Mouse (Mus musculus) bone marrow macrophage, adult 2 months (primary cell): ENCODE data around the gene Slc25a11. TPM values are rescaled to one million over a fixed set of nuclear protein-coding genes. Genes with fewer than 3 reads are reported as not detected.
A peak's percentile ranks its signal among the peaks of the same experiment; 100 is the strongest.

ENCODE experiments used
- H3K27ac ChIP-seq: 2 replicates; pipeline ENCODE4 v1.5.1; 2012; ENCODE audit warnings: low read depth, low read length; ENCODE audit not compliant: insufficient read depth
- H3K4me1 ChIP-seq: 2 replicates; pipeline ENCODE4 v1.6.1; 2012; ENCODE audit warnings: low read length; ENCODE audit not compliant: control insufficient read depth, insufficient read depth
- H3K4me3 ChIP-seq: 2 replicates; pipeline ENCODE4 v1.5.1; 2012; ENCODE audit warnings: mild to moderate bottlenecking, low read length, moderate library complexity; ENCODE audit not compliant: insufficient read depth
- CTCF ChIP-seq: IDR thresholded peaks from 2 replicates; pipeline ENCODE4 v1.5.1; 2012; ENCODE audit warnings: low read depth, mild to moderate bottlenecking, low read length, moderate library complexity
- POLR2A ChIP-seq: IDR thresholded peaks from 2 replicates; pipeline ENCODE4 v1.6.1; 2012; ENCODE audit warnings: mild to moderate bottlenecking, low read depth, low read length, borderline replicate concordance
- polyA plus RNA-seq: library from polyadenylated mRNA; stranded (reverse); fragments of >200 nt; gene quantifications from 2 replicates; pipeline ENCODE4 v1.2.4, GENCODE M21; 2012; ENCODE audit not compliant: missing spikeins, insufficient read depth, insufficient read length

Slc25a11 gene
- polyA plus RNA-seq, 1 experiment, result 110 TPM

- H3K27ac ChIP-seq, result no peak overlapping the region
- H3K4me1 ChIP-seq, result peaks cover 38% of the 10 kb centered on the region
- TF ChIP-seq CTCF (no peak), POLR2A (no peak)
- no peak overlapping the region for H3K4me3 ChIP-seq
Observed at GRCm38 (mm10) chr11:70658521-70658920, 11.2 kb upstream of the Slc25a11 start.

GRCm38 (mm10) chr11:70657991-70658390 is 10.7 kb upstream of the Slc25a11 start:
- Histone ChIP-seq H3K4me3 (no peak overlapping the region), H3K4me1 (peaks cover 37% of the 10 kb centered on the region), H3K27ac (no peak overlapping the region)
- no peak for TF ChIP-seq POLR2A

GRCm38 (mm10) chr11:70657573-70657972 is 10.3 kb upstream of the Slc25a11 start:
- no peak overlapping the region for H3K27ac ChIP-seq
- TF ChIP-seq POLR2A (no peak), CTCF (no peak)
- H3K4me1 ChIP-seq, result peaks cover 33% of the 10 kb centered on the region
- no peak overlapping the region for H3K4me3 ChIP-seq

GRCm38 (mm10) chr11:70656964-70657363 is 9.7 kb upstream of the Slc25a11 start, which contains the start of gene Eno3:
Gene Eno3 (plus strand): TSS chr11:70657202.
- peaks cover 32% of the 10 kb centered on the region for H3K4me1 ChIP-seq
- peak within 1 kb of the TSS; percentile 97 for H3K27ac ChIP-seq
- TF ChIP-seq POLR2A, result no peak
- H3K4me3 ChIP-seq, result peak within 1 kb of the TSS; percentile 84

- TF ChIP-seq CTCF (no peak), POLR2A (no peak)
- H3K27ac ChIP-seq, result peak overlapping the region; percentile 97
- H3K4me3 ChIP-seq, result peak overlapping the region; percentile 84
- H3K4me1 ChIP-seq, result peaks cover 32% of the 10 kb centered on the region
Observed at GRCm38 (mm10) chr11:70656456-70656927, 9.2 kb upstream of the Slc25a11 start.

GRCm38 (mm10) chr11:70655571-70656455 is 8.5 kb upstream of the Slc25a11 start:
- peak overlapping the region; percentile 84 for H3K4me3 ChIP-seq
- peaks cover 35% of the 10 kb centered on the region for H3K4me1 ChIP-seq
- H3K27ac ChIP-seq, result peak overlapping the region; percentile 97
- no peak for TF ChIP-seq POLR2A
- TF ChIP-seq CTCF, result no peak

GRCm38 (mm10) chr11:70654923-70655570 is 7.8 kb upstream of the Slc25a11 start:
- H3K4me3 ChIP-seq, result peak overlapping the region; percentile 84
- H3K4me1 ChIP-seq, result peaks cover 40% of the 10 kb centered on the region
- H3K27ac ChIP-seq, result peak overlapping the region; percentile 97
- TF ChIP-seq POLR2A, result no peak
- no peak for TF ChIP-seq CTCF

- peak within 1 kb of the TSS; percentile 100 for H3K4me3 ChIP-seq
- no peak; the same call in 1 of the 2 replicates for TF ChIP-seq POLR2A
- TF ChIP-seq CTCF, result no peak
- peak within 1 kb of the TSS; percentile 99 for H3K27ac ChIP-seq
- H3K4me1 ChIP-seq, result peaks cover 42% of the 10 kb centered on the region
Observed at GRCm38 (mm10) chr11:70654198-70654922, 7.1 kb upstream of the Slc25a11 start, which contains the start of gene Pfn1. Gene Pfn1 (minus strand): TSS chr11:70654644.

GRCm38 (mm10) chr11:70653345-70654197 is 6.3 kb upstream of the Slc25a11 start:
- Histone ChIP-seq H3K27ac (peak overlapping the region; percentile 99), H3K4me1 (peaks cover 40% of the 10 kb centered on the region), H3K4me3 (peak overlapping the region; percentile 100)
- peak; percentile 51; the same call in 1 of the 2 replicates for TF ChIP-seq POLR2A
- no peak for TF ChIP-seq CTCF
